Mouse (Mus musculus) hematopoietic stem cell, adult 5-6 weeks (primary cell): Measurements from ENCODE around the gene Id1. TPM values are rescaled to one million over a fixed set of nuclear protein-coding genes. Genes with fewer than 3 reads are reported as not detected.

Experiments
- ATAC-seq, 2 experiments: fragments of 125-278 bp in 1 of 2; replicated peaks in 1 of 2; 2 replicates each; pipeline ENCODE4 v1.8.0; 2016 to 2017; ENCODE audit warnings: inconsistent platforms in 2 of 2, mild to moderate bottlenecking in 2 of 2, moderate number of reproducible peaks in 2 of 2, low read depth in 1 of 2, moderate TSS enrichment in 1 of 2; ENCODE audit not compliant: low FRiP score in 2 of 2, poor library complexity in 2 of 2, severe bottlenecking in 2 of 2, insufficient read depth in 1 of 2, low TSS enrichment in 1 of 2
- total RNA-seq: library from RNA; stranded (forward); fragments of 172-1452, 232-1000 nt; gene quantifications from 2 replicates; pipeline ENCODE4 v1.2.3, GENCODE M21; 2017

Gene Id1
- total RNA-seq = 5.8 and 9.6 TPM in 2 replicates

- ATAC-seq = peak; percentile 70 to 80
These were observed at the start of gene Id1 for GRCm38 (mm10) chr2:152736090-152736601. TSS of gene Id1 (plus strand) at chr2:152736251.

GRCm38 (mm10) chr2:152686399-152686798, 49.7 kb upstream of the Id1 start:
- ATAC-seq = no peak

GRCm38 (mm10) chr2:152686806-152687267, 49.2 kb upstream of the Id1 start, which contains the start of gene Mcts2:
TSS of gene Mcts2 (plus strand) at chr2:152687035.
- ATAC-seq = no peak

- no peak for ATAC-seq
These were observed 44.4 kb upstream of the Id1 start for GRCm38 (mm10) chr2:152691564-152692217.

- ATAC-seq = peak; percentile 55 to 64; a peak in 1 of 4 replicates
These were observed 42.8 kb upstream of the Id1 start for GRCm38 (mm10) chr2:152693233-152693632.

- no peak for ATAC-seq
These were observed 42.3 kb upstream of the Id1 start for GRCm38 (mm10) chr2:152693735-152694134.

- no peak for ATAC-seq
These were observed 41.3 kb upstream of the Id1 start for GRCm38 (mm10) chr2:152694708-152695107.

GRCm38 (mm10) chr2:152696016-152696415, 40.0 kb upstream of the Id1 start:
- no peak for ATAC-seq

- ATAC-seq = peak; percentile 75 to 81
These were observed 39.4 kb upstream of the Id1 start for GRCm38 (mm10) chr2:152696476-152697164.

GRCm38 (mm10) chr2:152700138-152700537, 35.9 kb upstream of the Id1 start:
- no peak for ATAC-seq

GRCm38 (mm10) chr2:152700725-152701124, 35.3 kb upstream of the Id1 start:
- ATAC-seq = no peak

- no peak for ATAC-seq
These were observed 32.3 kb upstream of the Id1 start for GRCm38 (mm10) chr2:152703596-152704255.

- no peak for ATAC-seq
These were observed 31.8 kb upstream of the Id1 start for GRCm38 (mm10) chr2:152704256-152704605.

GRCm38 (mm10) chr2:152704811-152705370, 31.2 kb upstream of the Id1 start:
- no peak for ATAC-seq

GRCm38 (mm10) chr2:152705993-152706571, 30.0 kb upstream of the Id1 start:
- no peak for ATAC-seq

- no peak for ATAC-seq
These were observed 28.9 kb upstream of the Id1 start for GRCm38 (mm10) chr2:152707186-152707585.

GRCm38 (mm10) chr2:152707627-152708026, 28.4 kb upstream of the Id1 start:
- no peak for ATAC-seq
